Mouse (Mus musculus) forebrain, embryonic 14.5 days (tissue): ENCODE measurements around the gene Lpar3. TPM values are rescaled to one million over a fixed set of nuclear protein-coding genes. Genes with fewer than 3 reads are reported as not detected.

Experiments used
- ATAC-seq: fragments of 200-750 bp; cut with Nextera tagmentation; 2 replicates; pipeline ENCODE4 v1.8.0; 2017; ENCODE audit warnings: mild to moderate bottlenecking, moderate library complexity
- DNase-seq: peaks from one replicate; pipeline ENCODE4 v3.0.0-alpha.2; 2015; ENCODE audit warnings: low spot score
- H3K27ac ChIP-seq: fragments of 300-500 bp; sonication (generic); 2 replicates; pipeline ENCODE4 v1.5.1; 2014; ENCODE audit warnings: low read depth, mild to moderate bottlenecking, control low read depth, low read length, moderate library complexity
- H3K27me3 ChIP-seq: fragments of 300-500 bp; sonication (generic); replicated peaks from 2 replicates; pipeline ENCODE4 v1.6.1; 2014; ENCODE audit warnings: low read length, control low read depth, mixed read lengths; ENCODE audit not compliant: control insufficient read depth, insufficient read depth
- H3K36me3 ChIP-seq: fragments of 300-500 bp; sonication (generic); 2 replicates; pipeline ENCODE4 v1.6.1; 2014; ENCODE audit warnings: low read length, control low read depth; ENCODE audit not compliant: control insufficient read depth, insufficient read depth
- H3K4me1 ChIP-seq: fragments of 300-500 bp; sonication (generic); 2 replicates; pipeline ENCODE4 v1.6.1; 2014; ENCODE audit warnings: antibody characterized with exemption, low read length, control low read depth; ENCODE audit not compliant: control insufficient read depth, insufficient read depth
- H3K4me2 ChIP-seq: fragments of 300-500 bp; sonication (generic); 2 replicates; pipeline ENCODE4 v1.6.1; 2014; ENCODE audit warnings: mild to moderate bottlenecking, control low read depth, low read length
- H3K4me3 ChIP-seq: fragments of 300-500 bp; sonication (generic); 2 replicates; pipeline ENCODE4 v1.5.1; 2014; ENCODE audit warnings: low read depth, low read length, control low read depth
- H3K9ac ChIP-seq: fragments of 300-500 bp; sonication (generic); 2 replicates; pipeline ENCODE4 v1.6.1; 2014; ENCODE audit warnings: mild to moderate bottlenecking, low read length, control low read depth, moderate library complexity
- H3K9me3 ChIP-seq: fragments of 300-500 bp; sonication (generic); replicated peaks from 2 replicates; pipeline ENCODE4 v1.6.1; 2016; ENCODE audit warnings: low read length, control low read depth, mixed read lengths; ENCODE audit not compliant: control insufficient read depth
- WGBS: fragments of 180-500 bp; shearing (Covaris S2); extraction: QIAGEN DNeasy Blood & Tissue Kit; methylation state at CpG from one replicate; pipeline ENCODE4 v1.1.7; 2014; 5-methylcytosine and 5-hydroxymethylcytosine counted together
- polyA plus RNA-seq: library from polyadenylated mRNA; unstranded; fragments of >200 nt; fragmentation: Nextera tagmentation; extraction: Ambion mirVana; gene quantifications from 2 replicates; pipeline ENCODE4 v1.2.1, GENCODE M21; 2014

Gene Lpar3
- polyA plus RNA-seq, 1 experiment from 2014 or later: 0.13 TPM

DNA sequence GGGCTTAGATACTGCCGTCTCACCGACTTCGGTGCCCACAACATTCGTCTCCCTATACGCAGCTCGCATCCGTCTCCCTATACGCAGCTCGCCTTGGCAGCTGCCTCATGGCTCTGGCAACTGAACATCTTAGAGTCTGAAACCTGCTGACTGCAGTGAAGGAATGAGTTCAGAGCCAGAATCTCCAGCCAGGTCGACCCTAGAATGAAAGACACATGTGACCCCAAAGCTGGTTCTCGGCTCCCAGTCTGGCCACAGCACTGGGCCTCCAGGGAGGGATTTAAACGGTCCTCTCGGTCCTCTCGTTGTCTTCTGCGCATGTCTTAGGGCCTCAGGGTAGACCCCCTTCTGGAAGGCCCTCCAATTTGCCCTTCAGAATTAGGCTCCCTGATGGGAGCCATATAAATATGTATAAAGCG lies 97.8 kb downstream of the Lpar3 start:
- ATAC-seq: peak; percentile 63
- no peaks in the 10 kb centered on the region for H3K27me3 ChIP-seq
- DNase-seq: peak; percentile 74
- no peaks in the 10 kb centered on the region for H3K9me3 ChIP-seq
- peak overlapping the region; percentile 40 for H3K4me2 ChIP-seq
- no peaks in the 10 kb centered on the region for H3K36me3 ChIP-seq
- WGBS: 15% methylated on average over 16 of the region's 16 CpGs
- peak overlapping the region; percentile 13; the same call in 1 of the 2 replicates for H3K4me3 ChIP-seq
- H3K4me1 ChIP-seq: peaks cover 19% of the 10 kb centered on the region
- H3K9ac ChIP-seq: peak overlapping the region; percentile 18; the same call in 1 of the 2 replicates
- H3K27ac ChIP-seq: peak overlapping the region; percentile 58

- DNase-seq (peak; percentile 91), ATAC-seq (peak; percentile 93)
- Histone ChIP-seq H3K4me2 (peak overlapping the region; percentile 40), H3K4me1 (peaks cover 19% of the 10 kb centered on the region), H3K27me3 (no peaks in the 10 kb centered on the region), H3K36me3 (no peaks in the 10 kb centered on the region), H3K27ac (peak overlapping the region; percentile 58; the same call in 1 of the 2 replicates), H3K4me3 (peak overlapping the region; percentile 13; the same call in 1 of the 2 replicates), H3K9me3 (no peaks in the 10 kb centered on the region), H3K9ac (peak overlapping the region; percentile 18; the same call in 1 of the 2 replicates)
- WGBS: under 1% methylated on average over 13 of the region's 13 CpGs
Observed at GRCm38 (mm10) chr3:146318987-146319386, 98.2 kb downstream of the Lpar3 start.

GRCm38 (mm10) chr3:146319503-146319902 lies 98.7 kb downstream of the Lpar3 start:
- no peak overlapping the region for H3K4me3 ChIP-seq
- ATAC-seq: peak; percentile 38
- H3K27ac ChIP-seq: peak overlapping the region; percentile 58; the same call in 1 of the 2 replicates
- no peaks in the 10 kb centered on the region for H3K9me3 ChIP-seq
- WGBS: 26% methylated on average over 14 of the region's 14 CpGs
- DNase-seq: peak; percentile 39
- no peaks in the 10 kb centered on the region for H3K36me3 ChIP-seq
- H3K9ac ChIP-seq: no peak overlapping the region
- H3K4me2 ChIP-seq: peak overlapping the region; percentile 40; the same call in 1 of the 2 replicates
- H3K4me1 ChIP-seq: peaks cover 19% of the 10 kb centered on the region
- H3K27me3 ChIP-seq: no peaks in the 10 kb centered on the region

DNA sequence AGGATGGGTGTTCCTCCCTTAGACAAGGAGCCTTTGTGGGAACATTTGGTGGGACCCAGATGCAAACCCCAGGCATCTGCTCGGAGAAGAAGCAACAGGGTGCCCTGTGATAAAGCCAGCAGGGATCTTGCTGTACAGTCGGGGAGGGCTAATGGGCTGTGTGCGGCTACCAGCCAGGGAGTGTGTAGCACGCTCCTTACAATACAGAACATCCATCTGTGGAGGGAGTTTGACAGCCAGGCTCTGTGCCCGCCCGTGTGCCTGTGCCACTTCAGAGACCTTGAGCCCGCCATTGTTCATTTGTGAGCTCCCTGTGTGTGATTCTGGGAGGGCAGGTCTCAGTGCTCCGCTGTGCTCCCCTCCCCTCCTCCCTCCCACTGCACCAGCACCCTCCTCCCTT lies 104.2 kb downstream of the Lpar3 start:
- DNase-seq (peak; percentile 54), ATAC-seq (peak; percentile 21; the same call in 1 of the 2 replicates)
- Histone ChIP-seq H3K4me3 (no peak overlapping the region), H3K27me3 (no peaks in the 10 kb centered on the region), H3K4me1 (peaks cover 7% of the 10 kb centered on the region; the same call in 1 of the 2 replicates), H3K27ac (no peak overlapping the region), H3K9ac (no peak overlapping the region), H3K4me2 (no peak overlapping the region), H3K36me3 (no peaks in the 10 kb centered on the region), H3K9me3 (no peaks in the 10 kb centered on the region)
- whole genome bisulfite sequencing: 31% methylated on average over 8 of the region's 8 CpGs

DNA sequence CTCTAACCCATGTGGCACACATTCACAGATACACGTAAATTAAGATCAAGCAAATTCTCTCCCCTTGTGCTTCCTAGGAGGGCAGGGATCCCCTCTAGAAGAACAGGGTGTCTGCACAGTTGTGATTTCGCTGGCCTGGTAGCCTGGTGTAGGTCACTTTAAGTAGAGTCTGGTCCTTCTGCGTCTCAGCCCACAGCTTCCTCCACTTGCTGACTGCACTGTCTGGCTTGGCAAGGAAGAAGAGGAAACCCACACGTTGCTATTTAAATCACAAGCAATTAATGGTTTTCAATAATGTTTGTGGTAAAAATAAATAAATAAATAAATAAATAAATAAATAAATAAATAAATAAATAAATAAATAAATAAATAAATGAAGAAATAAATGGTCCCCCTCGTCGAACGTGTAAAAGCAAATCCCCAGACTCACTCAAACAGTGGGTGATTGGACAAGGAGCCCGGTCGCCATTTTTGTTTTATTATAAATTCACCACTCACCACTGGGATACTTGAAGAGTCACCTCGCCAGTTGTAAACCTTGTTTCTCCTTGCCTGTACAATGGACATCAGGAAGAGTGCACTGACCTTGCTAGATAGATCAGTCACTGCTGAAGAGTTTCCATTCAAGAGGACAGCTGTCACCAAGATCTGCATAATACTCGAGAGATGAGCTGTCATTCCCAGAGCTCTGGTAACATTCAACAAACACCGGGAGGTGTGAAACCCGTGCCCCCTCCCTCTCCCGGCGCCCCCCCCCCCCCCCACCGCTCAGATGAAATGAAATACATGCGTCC lies 106.2 kb downstream of the Lpar3 start:
- no peaks in the 10 kb centered on the region for H3K27me3 ChIP-seq
- peak; percentile 24 for ATAC-seq
- peak overlapping the region; percentile 87; the same call in 1 of the 2 replicates for H3K27ac ChIP-seq
- 43% methylated on average over 14 of the region's 17 CpGs for WGBS
- peaks cover 7% of the 10 kb centered on the region; the same call in 1 of the 2 replicates for H3K4me1 ChIP-seq
- no peaks in the 10 kb centered on the region for H3K36me3 ChIP-seq
- no peak overlapping the region; the same call in 1 of the 2 replicates for H3K9ac ChIP-seq
- DNase-seq: peak; percentile 52
- H3K4me2 ChIP-seq: peak overlapping the region; percentile 54
- no peak overlapping the region for H3K4me3 ChIP-seq
- no peaks in the 10 kb centered on the region for H3K9me3 ChIP-seq

GRCm38 (mm10) chr3:146327537-146328255 lies 106.9 kb downstream of the Lpar3 start:
- Histone ChIP-seq H3K27me3 (no peaks in the 10 kb centered on the region), H3K4me3 (peak overlapping the region; percentile 19), H3K36me3 (no peaks in the 10 kb centered on the region), H3K9me3 (no peaks in the 10 kb centered on the region), H3K27ac (peak overlapping the region; percentile 87), H3K9ac (peak overlapping the region; percentile 58), H3K4me1 (peaks cover 7% of the 10 kb centered on the region; the same call in 1 of the 2 replicates), H3K4me2 (peak overlapping the region; percentile 54)
- DNase-seq (peak; percentile 98), ATAC-seq (peak; percentile 92)
- WGBS: under 1% methylated on average over 13 of the region's 13 CpGs

DNA sequence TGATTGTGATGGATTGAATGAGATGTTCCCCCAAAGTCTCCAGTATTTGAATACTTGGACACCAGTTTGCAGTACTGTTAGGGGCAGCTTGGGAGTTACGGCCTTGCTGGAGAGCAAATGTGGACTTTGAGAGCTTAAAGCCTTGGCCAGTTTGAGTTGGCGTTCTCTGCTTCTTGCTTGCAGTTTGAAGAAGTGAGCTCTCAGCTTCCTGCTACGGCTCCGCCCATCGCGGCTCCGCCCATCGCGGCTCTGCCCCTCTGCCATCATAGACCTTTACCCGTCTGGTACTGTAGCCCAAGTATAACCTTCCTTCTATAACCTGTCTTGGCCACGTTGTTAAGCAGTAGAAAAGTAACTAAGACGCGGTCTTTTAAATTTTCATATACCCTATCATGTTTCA lies 108.0 kb downstream of the Lpar3 start:
- ATAC-seq: no peak
- Histone ChIP-seq H3K9me3 (no peaks in the 10 kb centered on the region), H3K27me3 (no peaks in the 10 kb centered on the region), H3K9ac (no peak overlapping the region), H3K4me1 (peaks cover 7% of the 10 kb centered on the region; the same call in 1 of the 2 replicates), H3K4me3 (no peak overlapping the region), H3K27ac (no peak overlapping the region), H3K4me2 (peak overlapping the region; percentile 54; the same call in 1 of the 2 replicates), H3K36me3 (no peaks in the 10 kb centered on the region)
- no peak for DNase-seq
- WGBS: 22% methylated on average over 13 of the region's 13 CpGs

- no peaks in the 10 kb centered on the region for H3K36me3 ChIP-seq
- WGBS: 87% methylated on average over 11 of the region's 11 CpGs
- H3K4me1 ChIP-seq: peaks cover 10% of the 10 kb centered on the region; the same call in 1 of the 2 replicates
- no peaks in the 10 kb centered on the region for H3K27me3 ChIP-seq
- no peak overlapping the region for H3K9ac ChIP-seq
- H3K9me3 ChIP-seq: no peaks in the 10 kb centered on the region
- H3K27ac ChIP-seq: no peak overlapping the region
- no peak for ATAC-seq
- no peak for DNase-seq
- H3K4me3 ChIP-seq: no peak overlapping the region
- H3K4me2 ChIP-seq: no peak overlapping the region
Observed at GRCm38 (mm10) chr3:146331819-146332218, 111.1 kb downstream of the Lpar3 start.
